Mouse (Mus musculus): ENCODE results near the gene Grin1. TPM values are rescaled to one million over a fixed set of nuclear protein-coding genes. Genes with fewer than 3 reads are reported as not detected.

Gene Grin1
- polyA plus RNA-seq, 1 experiment from 2014 or later, result 2.5 TPM

- H3K4me2 ChIP-seq (ENCODE audit: low read depth), result peak overlapping the region; percentile 91
- H3K4me3 ChIP-seq (ENCODE audit: low read depth, low read length), result peak overlapping the region; percentile 53
- WGBS, result 38% methylated on average over 18 of the region's 18 CpGs
- ATAC-seq (ENCODE audit: insufficient read depth, low FRiP score, low TSS enrichment) (no peak; the same call in 1 of the 2 replicates), DNase-seq (ENCODE audit: low spot score) (no peak)
- H3K9ac ChIP-seq (ENCODE audit: low read length), result peak overlapping the region; percentile 58
- peaks cover 9% of the 10 kb centered on the region for H3K4me1 ChIP-seq (ENCODE audit: control insufficient read depth, insufficient read depth, low read length)
- H3K9me3 ChIP-seq (ENCODE audit: control insufficient read depth, low read length), result no peaks in the 10 kb centered on the region
- no peaks in the 10 kb centered on the region for H3K27me3 ChIP-seq (ENCODE audit: control insufficient read depth, insufficient read depth, low read length)
- H3K27ac ChIP-seq (ENCODE audit: low read depth, low read length), result no peak overlapping the region
- H3K36me3 ChIP-seq (ENCODE audit: control insufficient read depth, insufficient read depth, low read length), result peaks cover 8% of the 10 kb centered on the region
Observed at GRCm38 (mm10) chr2:25355419-25356066, 36.6 kb upstream of the Grin1 start.

- Histone ChIP-seq H3K9me3 (ENCODE audit: control insufficient read depth, low read length) (no peaks in the 10 kb centered on the region), H3K27me3 (ENCODE audit: control insufficient read depth, insufficient read depth, low read length) (no peaks in the 10 kb centered on the region), H3K4me1 (ENCODE audit: control insufficient read depth, insufficient read depth, low read length) (peaks cover 9% of the 10 kb centered on the region), H3K4me2 (ENCODE audit: low read depth) (no peak overlapping the region), H3K36me3 (ENCODE audit: control insufficient read depth, insufficient read depth, low read length) (peaks cover 20% of the 10 kb centered on the region), H3K9ac (ENCODE audit: low read length) (no peak overlapping the region), H3K27ac (ENCODE audit: low read depth, low read length) (no peak overlapping the region), H3K4me3 (ENCODE audit: low read depth, low read length) (no peak overlapping the region)
- WGBS, result 84% methylated on average over 6 of the region's 6 CpGs
- DNase-seq (ENCODE audit: low spot score) (no peak), ATAC-seq (ENCODE audit: insufficient read depth, low FRiP score, low TSS enrichment) (no peak)
Observed at GRCm38 (mm10) chr2:25354211-25354610, 35.2 kb upstream of the Grin1 start.

GRCm38 (mm10) chr2:25350701-25351100 is 31.7 kb upstream of the Grin1 start:
- H3K4me3 ChIP-seq (ENCODE audit: low read depth, low read length), result no peak overlapping the region
- peaks cover 7% of the 10 kb centered on the region for H3K4me1 ChIP-seq (ENCODE audit: control insufficient read depth, insufficient read depth, low read length)
- DNase-seq (ENCODE audit: low spot score), result no peak
- H3K9ac ChIP-seq (ENCODE audit: low read length), result no peak overlapping the region
- peaks cover 31% of the 10 kb centered on the region for H3K36me3 ChIP-seq (ENCODE audit: control insufficient read depth, insufficient read depth, low read length)
- WGBS, result 95% methylated on average over 3 of the region's 3 CpGs
- no peaks in the 10 kb centered on the region for H3K27me3 ChIP-seq (ENCODE audit: control insufficient read depth, insufficient read depth, low read length)
- H3K27ac ChIP-seq (ENCODE audit: low read depth, low read length), result no peak overlapping the region
- ATAC-seq (ENCODE audit: insufficient read depth, low FRiP score, low TSS enrichment), result no peak
- H3K4me2 ChIP-seq (ENCODE audit: low read depth), result no peak overlapping the region
- no peaks in the 10 kb centered on the region for H3K9me3 ChIP-seq (ENCODE audit: control insufficient read depth, low read length)

- Histone ChIP-seq H3K36me3 (ENCODE audit: control insufficient read depth, insufficient read depth, low read length) (peaks cover 33% of the 10 kb centered on the region), H3K4me2 (ENCODE audit: low read depth) (no peak overlapping the region), H3K4me3 (ENCODE audit: low read depth, low read length) (no peak overlapping the region), H3K27ac (ENCODE audit: low read depth, low read length) (no peak overlapping the region), H3K9ac (ENCODE audit: low read length) (no peak overlapping the region), H3K4me1 (ENCODE audit: control insufficient read depth, insufficient read depth, low read length) (no peaks in the 10 kb centered on the region), H3K9me3 (ENCODE audit: control insufficient read depth, low read length) (no peaks in the 10 kb centered on the region), H3K27me3 (ENCODE audit: control insufficient read depth, insufficient read depth, low read length) (no peaks in the 10 kb centered on the region)
- no peak for ATAC-seq (ENCODE audit: insufficient read depth, low FRiP score, low TSS enrichment)
- DNase-seq (ENCODE audit: low spot score), result no peak
- WGBS, result 94% methylated on average over 4 of the region's 4 CpGs
Observed at GRCm38 (mm10) chr2:25349499-25349898, 30.5 kb upstream of the Grin1 start.

GRCm38 (mm10) chr2:25348162-25348561 is 29.2 kb upstream of the Grin1 start:
- H3K27ac ChIP-seq (ENCODE audit: low read depth, low read length), result no peak overlapping the region
- no peak overlapping the region for H3K4me3 ChIP-seq (ENCODE audit: low read depth, low read length)
- DNase-seq (ENCODE audit: low spot score), result no peak
- no peaks in the 10 kb centered on the region for H3K4me1 ChIP-seq (ENCODE audit: control insufficient read depth, insufficient read depth, low read length)
- 97% methylated on average over 7 of the region's 7 CpGs for WGBS
- peaks cover 35% of the 10 kb centered on the region for H3K36me3 ChIP-seq (ENCODE audit: control insufficient read depth, insufficient read depth, low read length)
- no peak overlapping the region for H3K9ac ChIP-seq (ENCODE audit: low read length)
- no peaks in the 10 kb centered on the region for H3K27me3 ChIP-seq (ENCODE audit: control insufficient read depth, insufficient read depth, low read length)
- H3K4me2 ChIP-seq (ENCODE audit: low read depth), result no peak overlapping the region
- no peak for ATAC-seq (ENCODE audit: insufficient read depth, low FRiP score, low TSS enrichment)
- no peaks in the 10 kb centered on the region for H3K9me3 ChIP-seq (ENCODE audit: control insufficient read depth, low read length)

GRCm38 (mm10) chr2:25338303-25338702 is 19.3 kb upstream of the Grin1 start:
- no peak for ATAC-seq (ENCODE audit: insufficient read depth, low FRiP score, low TSS enrichment)
- Histone ChIP-seq H3K4me3 (ENCODE audit: low read depth, low read length) (no peak overlapping the region), H3K27ac (ENCODE audit: low read depth, low read length) (no peak overlapping the region), H3K4me1 (ENCODE audit: control insufficient read depth, insufficient read depth, low read length) (peaks cover 2% of the 10 kb centered on the region), H3K9me3 (ENCODE audit: control insufficient read depth, low read length) (no peaks in the 10 kb centered on the region), H3K4me2 (ENCODE audit: low read depth) (no peak overlapping the region), H3K9ac (ENCODE audit: low read length) (no peak overlapping the region), H3K36me3 (ENCODE audit: control insufficient read depth, insufficient read depth, low read length) (peaks cover 13% of the 10 kb centered on the region), H3K27me3 (ENCODE audit: control insufficient read depth, insufficient read depth, low read length) (no peaks in the 10 kb centered on the region)
- 94% methylated on average over 6 of the region's 6 CpGs for WGBS
- DNase-seq (ENCODE audit: low spot score), result no peak

GRCm38 (mm10) chr2:25333569-25333968 is 14.6 kb upstream of the Grin1 start:
- Histone ChIP-seq H3K9me3 (ENCODE audit: control insufficient read depth, low read length) (no peaks in the 10 kb centered on the region), H3K4me1 (ENCODE audit: control insufficient read depth, insufficient read depth, low read length) (peaks cover 8% of the 10 kb centered on the region), H3K4me2 (ENCODE audit: low read depth) (peak overlapping the region; percentile 76), H3K27me3 (ENCODE audit: control insufficient read depth, insufficient read depth, low read length) (no peaks in the 10 kb centered on the region), H3K36me3 (ENCODE audit: control insufficient read depth, insufficient read depth, low read length) (peaks cover 9% of the 10 kb centered on the region), H3K4me3 (ENCODE audit: low read depth, low read length) (peak overlapping the region; percentile 89), H3K27ac (ENCODE audit: low read depth, low read length) (no peak overlapping the region), H3K9ac (ENCODE audit: low read length) (peak overlapping the region; percentile 69)
- 83% methylated on average over 2 of the region's 2 CpGs for WGBS
- ATAC-seq (ENCODE audit: insufficient read depth, low FRiP score, low TSS enrichment) (no peak), DNase-seq (ENCODE audit: low spot score) (no peak)

- Histone ChIP-seq H3K4me2 (ENCODE audit: low read depth) (peak within 1 kb of the TSS; percentile 76), H3K36me3 (ENCODE audit: control insufficient read depth, insufficient read depth, low read length) (peaks cover 5% of the 10 kb centered on the region), H3K27ac (ENCODE audit: low read depth, low read length) (peak within 1 kb of the TSS; percentile 76), H3K27me3 (ENCODE audit: control insufficient read depth, insufficient read depth, low read length) (no peaks in the 10 kb centered on the region), H3K4me3 (ENCODE audit: low read depth, low read length) (peak within 1 kb of the TSS; percentile 89), H3K9ac (ENCODE audit: low read length) (peak within 1 kb of the TSS; percentile 92), H3K4me1 (ENCODE audit: control insufficient read depth, insufficient read depth, low read length) (peaks cover 8% of the 10 kb centered on the region), H3K9me3 (ENCODE audit: control insufficient read depth, low read length) (no peaks in the 10 kb centered on the region)
- DNase-seq (ENCODE audit: low spot score), result peak; percentile 100
- ATAC-seq (ENCODE audit: insufficient read depth, low FRiP score, low TSS enrichment), result peak; percentile 95
- WGBS, result under 1% methylated on average over 78 of the region's 78 CpGs
Observed at GRCm38 (mm10) chr2:25332286-25333160, 13.5 kb upstream of the Grin1 start, which contains the start of gene Man1b1. Gene Man1b1, plus strand, starts transcription at chr2:25332338.
